Mouse (Mus musculus) CH12.LX (cell line): ENCODE measurements at regions not wholly inside any gene's neighbourhood (a gene's known extent, or its start where the extent isn't known, plus 50 kb on each side); places are given as distances from the start of the nearest gene placed in this dataset.

Source experiments
- CTCF ChIP-seq, 2 experiments: IDR thresholded peaks in 1 of 2; conservative IDR thresholded peaks in 1 of 2; 2 replicates each; pipeline ENCODE4 v1.5.1; 2011 to 2012; ENCODE audit warnings: low read depth in 2 of 2, low read length in 2 of 2, improper control_type of control experiment in 1 of 2, inconsistent platforms in 1 of 2, mild to moderate bottlenecking in 1 of 2, moderate library complexity in 1 of 2
- E2F4 ChIP-seq: IDR thresholded peaks from 2 replicates; pipeline ENCODE4 v1.6.1; 2011; ENCODE audit warnings: low read depth, low read length, improper control_type of control experiment; ENCODE audit not compliant: insufficient replicate concordance
- POLR2A ChIP-seq: IDR thresholded peaks from 2 replicates; pipeline ENCODE4 v1.6.1; 2011; ENCODE audit warnings: low read depth, mild to moderate bottlenecking, improper control_type of control experiment, low read length
- UBTF ChIP-seq: IDR thresholded peaks from 2 replicates; pipeline ENCODE4 v1.6.1; 2012; ENCODE audit warnings: low read depth, mild to moderate bottlenecking, inconsistent platforms, low read length, improper control_type of control experiment, moderate library complexity

DNA sequence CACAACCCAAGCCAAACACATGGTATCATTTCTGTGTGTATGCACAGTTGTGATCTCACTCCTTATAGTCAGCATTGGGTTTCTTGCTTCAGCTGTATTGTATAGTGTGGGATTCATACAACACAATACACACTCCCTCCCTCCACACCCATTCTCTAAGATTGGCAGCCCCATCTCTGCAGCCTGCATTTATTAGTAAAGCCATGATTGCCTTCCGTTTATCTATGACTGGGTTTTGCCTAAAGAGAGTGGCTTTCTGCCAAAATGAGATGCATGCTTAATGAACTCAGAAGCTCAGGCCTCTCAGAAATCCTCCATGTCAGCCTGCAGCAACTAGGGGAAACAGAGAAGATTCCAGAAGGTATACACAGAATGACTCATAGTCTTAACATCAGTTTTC is 129.4 kb upstream of the Chl1 start:
- TF ChIP-seq E2F4 (no peak), UBTF (no peak), CTCF (conservative IDR thresholded peaks at IDR 0.05 in 1 of 2, IDR thresholded peaks at IDR 0.05 in 1 of 2; ENCODE audit: low read depth in 2 of 2, low read length in 2 of 2) (no peak), POLR2A (no peak)
